Mouse (Mus musculus): ENCODE measurements around the gene Kif18a. TPM values are rescaled to one million over a fixed set of nuclear protein-coding genes. Genes with fewer than 3 reads are reported as not detected.

Gene Kif18a
- polyA plus RNA-seq, 1 experiment from 2014 or later = 13.9 TPM

DNA sequence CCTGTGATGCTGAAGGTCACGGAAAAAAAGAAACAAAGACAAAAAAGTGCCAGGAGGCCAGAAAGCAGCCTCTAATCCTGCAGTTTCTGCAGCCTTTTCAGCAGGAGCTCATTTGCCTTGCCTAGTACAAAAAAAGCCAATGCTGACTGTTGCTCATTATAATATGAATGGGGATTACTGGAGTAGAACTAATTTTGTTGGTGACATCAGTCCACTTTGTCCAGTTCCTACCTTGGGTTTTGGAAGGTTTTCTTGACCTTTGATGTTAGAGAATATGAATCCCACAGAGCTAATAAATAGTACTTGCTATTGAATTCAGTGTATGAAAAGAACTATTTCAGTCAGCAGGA, 778 bp downstream of the Kif18a start:
- Histone ChIP-seq H3K27ac (ENCODE audit: low read length) (peak overlapping the region; percentile 78), H3K4me2 (ENCODE audit: low read depth, low read length) (peak overlapping the region; percentile 76), H3K4me1 (ENCODE audit: control insufficient read depth, insufficient read depth, low read length) (peaks cover 14% of the 10 kb centered on the region), H3K4me3 (ENCODE audit: low read length) (peak overlapping the region; percentile 93), H3K36me3 (ENCODE audit: control insufficient read depth, insufficient read depth) (no peaks in the 10 kb centered on the region), H3K27me3 (ENCODE audit: control insufficient read depth, insufficient read depth, low read length) (no peaks in the 10 kb centered on the region), H3K9ac (ENCODE audit: low read length) (peak overlapping the region; percentile 84), H3K9me3 (replicated peaks; ENCODE audit: control insufficient read depth, low read length) (no peaks in the 10 kb centered on the region)
- WGBS = 4% methylated on average over 1 of the region's 1 CpGs
- no peak for ATAC-seq (replicated peaks; ENCODE audit: extremely low read depth, insufficient read depth, low FRiP score)

DNA sequence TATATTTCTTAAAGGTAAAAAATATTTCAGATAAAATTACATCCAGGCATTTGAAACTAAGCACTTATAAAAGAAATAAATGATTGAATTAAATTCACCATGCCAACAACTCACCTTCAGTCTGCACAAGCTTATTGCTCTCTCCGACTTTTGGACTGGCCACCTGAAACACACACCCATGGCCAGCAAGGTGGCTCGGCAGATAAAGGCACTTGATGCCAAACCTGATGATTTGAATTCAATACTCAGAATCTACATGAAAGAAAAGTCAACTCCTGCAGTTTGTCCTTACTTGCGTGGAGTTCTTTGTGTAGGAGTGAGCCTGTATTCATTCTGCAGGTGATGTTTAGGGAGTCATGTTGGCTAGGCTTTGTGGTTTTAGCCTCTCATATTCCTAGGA, 3.6 kb downstream of the Kif18a start:
- no peak overlapping the region for H3K4me2 ChIP-seq (ENCODE audit: low read depth, low read length)
- no peak overlapping the region for H3K9ac ChIP-seq (ENCODE audit: low read length)
- H3K27ac ChIP-seq (ENCODE audit: low read length) = no peak overlapping the region
- H3K27me3 ChIP-seq (ENCODE audit: control insufficient read depth, insufficient read depth, low read length) = no peaks in the 10 kb centered on the region
- H3K4me3 ChIP-seq (ENCODE audit: low read length) = no peak overlapping the region
- WGBS = 88% methylated on average over 3 of the region's 3 CpGs
- ATAC-seq (replicated peaks; ENCODE audit: extremely low read depth, insufficient read depth, low FRiP score) = no peak
- no peaks in the 10 kb centered on the region for H3K36me3 ChIP-seq (ENCODE audit: control insufficient read depth, insufficient read depth)
- H3K9me3 ChIP-seq (replicated peaks; ENCODE audit: control insufficient read depth, low read length) = no peaks in the 10 kb centered on the region
- peaks cover 10% of the 10 kb centered on the region for H3K4me1 ChIP-seq (ENCODE audit: control insufficient read depth, insufficient read depth, low read length)

DNA sequence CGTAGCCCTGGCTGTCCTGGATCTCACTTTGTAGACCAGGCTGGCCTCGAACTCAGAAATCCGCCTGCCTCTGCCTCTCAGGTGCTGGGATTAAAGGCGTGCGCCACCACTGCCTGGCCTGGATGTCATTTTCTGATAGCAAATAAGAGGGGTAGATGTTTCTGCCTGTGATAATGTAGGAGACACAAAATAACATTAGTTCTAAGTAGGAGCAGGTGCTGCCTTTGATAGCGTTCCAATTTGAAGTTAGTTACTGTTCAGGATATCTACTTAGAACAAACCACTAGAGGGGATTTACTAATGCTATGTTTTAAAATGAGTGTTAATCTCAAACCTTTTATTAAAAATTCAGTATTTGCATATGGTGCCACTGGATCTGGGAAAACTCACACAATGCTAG, 8.8 kb downstream of the Kif18a start:
- 92% methylated on average over 6 of the region's 6 CpGs for WGBS
- Histone ChIP-seq H3K9me3 (replicated peaks; ENCODE audit: control insufficient read depth, low read length) (no peaks in the 10 kb centered on the region), H3K4me2 (ENCODE audit: low read depth, low read length) (no peak overlapping the region), H3K36me3 (ENCODE audit: control insufficient read depth, insufficient read depth) (peaks cover 11% of the 10 kb centered on the region; the same call in 1 of the 2 replicates), H3K4me1 (ENCODE audit: control insufficient read depth, insufficient read depth, low read length) (no peaks in the 10 kb centered on the region), H3K9ac (ENCODE audit: low read length) (no peak overlapping the region), H3K27ac (ENCODE audit: low read length) (no peak overlapping the region), H3K27me3 (ENCODE audit: control insufficient read depth, insufficient read depth, low read length) (no peaks in the 10 kb centered on the region), H3K4me3 (ENCODE audit: low read length) (no peak overlapping the region)
- no peak for ATAC-seq (replicated peaks; ENCODE audit: extremely low read depth, insufficient read depth, low FRiP score)

DNA sequence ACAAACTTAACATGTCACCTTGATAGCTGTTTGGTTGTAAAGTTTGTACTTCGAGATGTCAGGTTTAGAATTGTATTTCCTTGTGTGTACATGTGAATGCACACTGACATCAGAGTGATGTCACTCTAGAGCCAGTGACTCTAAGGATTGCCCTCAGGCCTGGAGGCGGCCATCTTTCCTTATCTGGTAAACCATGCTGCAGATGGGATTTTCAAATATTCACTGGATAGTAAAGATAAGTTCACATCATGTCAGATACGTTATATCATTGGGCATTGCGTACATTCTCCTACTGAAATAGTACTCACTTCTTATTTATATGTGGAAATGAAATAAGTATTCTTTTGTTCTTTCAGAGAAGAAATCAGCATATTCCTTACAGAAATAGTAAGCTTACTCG, 15.7 kb downstream of the Kif18a start:
- Histone ChIP-seq H3K27ac (ENCODE audit: low read length) (no peak overlapping the region), H3K4me1 (ENCODE audit: control insufficient read depth, insufficient read depth, low read length) (no peaks in the 10 kb centered on the region), H3K4me2 (ENCODE audit: low read depth, low read length) (no peak overlapping the region), H3K36me3 (ENCODE audit: control insufficient read depth, insufficient read depth) (peaks cover 16% of the 10 kb centered on the region), H3K9ac (ENCODE audit: low read length) (no peak overlapping the region), H3K9me3 (replicated peaks; ENCODE audit: control insufficient read depth, low read length) (no peaks in the 10 kb centered on the region), H3K27me3 (ENCODE audit: control insufficient read depth, insufficient read depth, low read length) (no peaks in the 10 kb centered on the region), H3K4me3 (ENCODE audit: low read length) (no peak overlapping the region)
- WGBS = 87% methylated on average over 5 of the region's 5 CpGs
- no peak for ATAC-seq (replicated peaks; ENCODE audit: extremely low read depth, insufficient read depth, low FRiP score)

DNA sequence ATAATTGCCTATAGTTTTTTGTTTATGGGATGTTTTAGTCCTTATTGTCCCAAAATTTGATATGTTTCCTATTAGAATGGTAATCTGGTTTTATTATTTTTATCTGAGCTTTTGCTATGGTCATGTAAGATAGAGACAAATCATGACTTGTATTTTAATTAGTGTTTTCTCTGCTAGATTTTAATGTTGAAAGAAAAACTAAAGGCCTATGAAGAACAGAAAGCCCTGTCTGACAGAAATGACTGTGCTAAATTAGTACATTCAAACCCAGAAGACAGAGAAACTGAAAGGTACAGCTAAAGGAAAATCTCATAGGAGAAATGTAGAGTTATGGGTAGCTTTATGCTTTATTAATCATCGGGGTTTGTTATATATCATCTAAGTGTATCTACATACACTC, 17.6 kb downstream of the Kif18a start:
- no peaks in the 10 kb centered on the region for H3K4me1 ChIP-seq (ENCODE audit: control insufficient read depth, insufficient read depth, low read length)
- H3K36me3 ChIP-seq (ENCODE audit: control insufficient read depth, insufficient read depth) = peaks cover 18% of the 10 kb centered on the region
- H3K4me2 ChIP-seq (ENCODE audit: low read depth, low read length) = no peak overlapping the region
- ATAC-seq (replicated peaks; ENCODE audit: extremely low read depth, insufficient read depth, low FRiP score) = no peak
- 96% methylated on average over 1 of the region's 1 CpGs for WGBS
- no peaks in the 10 kb centered on the region for H3K27me3 ChIP-seq (ENCODE audit: control insufficient read depth, insufficient read depth, low read length)
- H3K27ac ChIP-seq (ENCODE audit: low read length) = no peak overlapping the region
- H3K4me3 ChIP-seq (ENCODE audit: low read length) = no peak overlapping the region
- no peaks in the 10 kb centered on the region for H3K9me3 ChIP-seq (replicated peaks; ENCODE audit: control insufficient read depth, low read length)
- H3K9ac ChIP-seq (ENCODE audit: low read length) = no peak overlapping the region

DNA sequence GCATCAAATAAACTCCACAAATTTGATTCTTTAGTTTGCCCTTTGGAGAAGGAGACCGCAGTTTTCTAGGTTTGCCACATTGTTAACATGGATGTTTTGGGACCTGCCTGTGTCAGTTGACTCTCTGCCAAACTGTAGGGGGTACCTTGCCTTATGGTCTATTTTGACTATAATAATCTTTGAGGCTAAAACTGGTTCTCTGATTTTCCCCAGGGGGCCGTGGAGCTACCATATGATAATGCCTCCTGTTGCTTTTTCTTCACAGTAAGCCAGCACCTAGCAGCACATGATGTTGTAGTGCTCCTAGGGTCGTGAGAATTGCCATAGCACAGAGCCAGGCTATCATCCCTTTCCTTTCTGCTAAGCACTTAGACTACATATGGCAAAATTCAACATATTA, 21.7 kb downstream of the Kif18a start:
- Histone ChIP-seq H3K4me3 (ENCODE audit: low read length) (no peak overlapping the region), H3K4me2 (ENCODE audit: low read depth, low read length) (no peak overlapping the region), H3K36me3 (ENCODE audit: control insufficient read depth, insufficient read depth) (peaks cover 13% of the 10 kb centered on the region; the same call in 1 of the 2 replicates), H3K4me1 (ENCODE audit: control insufficient read depth, insufficient read depth, low read length) (no peaks in the 10 kb centered on the region), H3K27me3 (ENCODE audit: control insufficient read depth, insufficient read depth, low read length) (no peaks in the 10 kb centered on the region), H3K9ac (ENCODE audit: low read length) (no peak overlapping the region), H3K9me3 (replicated peaks; ENCODE audit: control insufficient read depth, low read length) (no peaks in the 10 kb centered on the region), H3K27ac (ENCODE audit: low read length) (no peak overlapping the region)
- WGBS = 91% methylated on average over 3 of the region's 3 CpGs
- ATAC-seq (replicated peaks; ENCODE audit: extremely low read depth, insufficient read depth, low FRiP score) = no peak

DNA sequence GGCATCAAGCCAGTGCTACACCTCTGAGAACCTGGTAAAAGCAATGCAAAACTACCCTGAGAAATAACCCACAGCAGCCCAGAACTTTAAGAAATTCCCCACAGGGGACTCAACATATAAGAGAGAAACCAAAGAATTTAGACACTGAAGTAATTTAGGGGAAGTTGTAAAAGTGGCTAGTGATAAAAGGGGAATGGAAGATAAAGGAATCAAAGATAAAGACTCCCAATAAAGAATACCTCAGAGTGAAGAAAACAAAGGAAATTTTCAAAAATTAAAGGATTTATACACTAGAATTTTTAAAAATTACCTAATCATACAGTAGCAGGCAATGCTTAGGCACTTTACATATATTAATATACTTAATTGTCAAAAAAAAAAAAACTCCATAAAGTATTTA, 23.1 kb downstream of the Kif18a start:
- H3K9ac ChIP-seq (ENCODE audit: low read length) = no peak overlapping the region

DNA sequence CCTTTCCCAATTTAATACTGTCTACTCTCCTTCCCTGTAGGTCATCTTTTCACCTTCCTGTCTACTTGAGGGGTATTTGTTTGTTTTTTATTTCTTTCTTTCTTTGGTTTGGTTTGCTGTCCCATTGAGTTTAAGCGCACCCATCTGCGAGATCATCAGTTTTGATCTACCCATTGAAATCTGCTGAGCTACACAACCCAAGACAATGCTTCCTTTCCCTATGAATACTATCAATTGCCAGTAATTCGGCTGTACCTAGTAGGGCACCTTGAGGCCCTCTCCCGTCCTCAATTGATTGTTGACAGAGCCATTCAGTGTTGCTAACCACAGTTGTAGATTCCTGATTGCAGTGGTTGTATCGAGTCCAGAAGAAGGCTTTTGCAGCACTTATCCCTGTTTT, 30.8 kb downstream of the Kif18a start:
- Histone ChIP-seq H3K4me2 (ENCODE audit: low read depth, low read length) (no peak overlapping the region), H3K4me1 (ENCODE audit: control insufficient read depth, insufficient read depth, low read length) (no peaks in the 10 kb centered on the region), H3K4me3 (ENCODE audit: low read length) (no peak overlapping the region), H3K9me3 (replicated peaks; ENCODE audit: control insufficient read depth, low read length) (no peaks in the 10 kb centered on the region), H3K27me3 (ENCODE audit: control insufficient read depth, insufficient read depth, low read length) (no peaks in the 10 kb centered on the region), H3K27ac (ENCODE audit: low read length) (no peak overlapping the region), H3K36me3 (ENCODE audit: control insufficient read depth, insufficient read depth) (peaks cover 13% of the 10 kb centered on the region), H3K9ac (ENCODE audit: low read length) (no peak overlapping the region)
- ATAC-seq (replicated peaks; ENCODE audit: extremely low read depth, insufficient read depth, low FRiP score) = no peak
- 96% methylated on average over 5 of the region's 5 CpGs for WGBS

More for the DNA sequence above, 23.1 kb downstream of the Kif18a start:
- no peaks in the 10 kb centered on the region for H3K4me1 ChIP-seq (ENCODE audit: control insufficient read depth, insufficient read depth, low read length)
- H3K36me3 ChIP-seq (ENCODE audit: control insufficient read depth, insufficient read depth) = peaks cover 13% of the 10 kb centered on the region; the same call in 1 of the 2 replicates
- no peaks in the 10 kb centered on the region for H3K9me3 ChIP-seq (replicated peaks; ENCODE audit: control insufficient read depth, low read length)
- H3K27ac ChIP-seq (ENCODE audit: low read length) = no peak overlapping the region
- no peaks in the 10 kb centered on the region for H3K27me3 ChIP-seq (ENCODE audit: control insufficient read depth, insufficient read depth, low read length)
- no peak overlapping the region for H3K4me2 ChIP-seq (ENCODE audit: low read depth, low read length)
- no peak for ATAC-seq (replicated peaks; ENCODE audit: extremely low read depth, insufficient read depth, low FRiP score)
- no peak overlapping the region for H3K4me3 ChIP-seq (ENCODE audit: low read length)

DNA sequence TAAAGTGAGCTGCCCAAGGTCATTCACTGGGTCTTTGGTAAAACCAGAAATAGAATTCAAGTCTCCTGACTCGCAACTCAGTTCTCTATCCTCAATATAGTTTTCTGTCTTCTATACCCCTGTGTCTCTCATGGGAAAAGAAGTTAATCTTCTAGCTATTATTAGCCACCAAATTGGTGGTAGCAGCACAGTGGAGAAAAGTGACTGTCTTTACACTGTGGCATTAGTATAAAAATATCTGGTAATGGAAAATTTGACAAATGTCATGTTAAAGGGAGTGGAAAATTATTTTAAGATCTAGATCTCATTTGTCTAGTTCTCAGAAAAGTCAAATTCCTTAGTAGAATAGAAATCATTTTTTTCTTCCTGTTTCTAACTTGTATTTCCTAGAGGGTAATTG, 51.3 kb downstream of the Kif18a start:
- H3K4me3 ChIP-seq (ENCODE audit: low read length) = no peak overlapping the region
- H3K27me3 ChIP-seq (ENCODE audit: control insufficient read depth, insufficient read depth, low read length) = no peaks in the 10 kb centered on the region
- no peak overlapping the region for H3K9ac ChIP-seq (ENCODE audit: low read length)
- WGBS = 54% methylated on average over 1 of the region's 1 CpGs
- no peak overlapping the region for H3K4me2 ChIP-seq (ENCODE audit: low read depth, low read length)
- H3K36me3 ChIP-seq (ENCODE audit: control insufficient read depth, insufficient read depth) = peaks cover 7% of the 10 kb centered on the region
- no peaks in the 10 kb centered on the region for H3K9me3 ChIP-seq (replicated peaks; ENCODE audit: control insufficient read depth, low read length)
- no peak for ATAC-seq (replicated peaks; ENCODE audit: extremely low read depth, insufficient read depth, low FRiP score)
- no peaks in the 10 kb centered on the region for H3K4me1 ChIP-seq (ENCODE audit: control insufficient read depth, insufficient read depth, low read length)
- no peak overlapping the region for H3K27ac ChIP-seq (ENCODE audit: low read length)

DNA sequence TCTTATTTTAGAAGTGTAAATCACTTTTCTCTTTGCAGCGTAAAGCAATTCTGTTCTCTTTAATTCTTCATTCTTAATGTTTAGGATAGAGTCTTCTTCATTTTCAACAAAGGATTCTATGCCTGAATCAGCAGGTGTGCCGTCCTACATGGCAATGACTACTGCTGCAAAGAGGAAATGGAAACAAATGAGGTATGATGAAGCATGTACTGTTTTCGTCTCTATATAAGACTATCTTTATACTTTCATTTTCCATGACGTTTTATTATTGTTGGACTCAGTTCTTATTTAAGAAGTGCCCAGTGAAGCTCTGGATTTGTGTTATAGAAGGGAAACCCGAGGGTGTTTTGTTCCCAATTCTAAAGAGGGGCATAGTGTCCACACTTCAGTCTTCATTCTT, 53.7 kb downstream of the Kif18a start:
- Histone ChIP-seq H3K9ac (ENCODE audit: low read length) (no peak overlapping the region), H3K27ac (ENCODE audit: low read length) (no peak overlapping the region), H3K27me3 (ENCODE audit: control insufficient read depth, insufficient read depth, low read length) (no peaks in the 10 kb centered on the region), H3K4me2 (ENCODE audit: low read depth, low read length) (no peak overlapping the region), H3K9me3 (replicated peaks; ENCODE audit: control insufficient read depth, low read length) (no peaks in the 10 kb centered on the region), H3K4me1 (ENCODE audit: control insufficient read depth, insufficient read depth, low read length) (no peaks in the 10 kb centered on the region), H3K36me3 (ENCODE audit: control insufficient read depth, insufficient read depth) (peaks cover 7% of the 10 kb centered on the region), H3K4me3 (ENCODE audit: low read length) (no peak overlapping the region)
- no peak for ATAC-seq (replicated peaks; ENCODE audit: extremely low read depth, insufficient read depth, low FRiP score)
- 92% methylated on average over 5 of the region's 5 CpGs for WGBS

Measured in heart, embryonic 16.5 days (tissue).